Mouse (Mus musculus) hindbrain, embryonic 15.5 days (tissue): ENCODE measurements at regions not wholly inside any gene's neighbourhood (a gene's known extent, or its start where the extent isn't known, plus 50 kb on each side); places are given as distances from the start of the nearest gene placed in this dataset.

Experiments used
- ATAC-seq: fragments of 200-750 bp; cut with Nextera tagmentation; 2 replicates; pipeline ENCODE4 v1.8.0; 2017; ENCODE audit warnings: low read depth, moderate number of reproducible peaks, moderate TSS enrichment; ENCODE audit not compliant: low FRiP score
- H3K27ac ChIP-seq: fragments of 300-500 bp; sonication (generic); replicated peaks from 2 replicates; pipeline ENCODE4 v1.5.1; 2015; ENCODE audit warnings: mild to moderate bottlenecking, inconsistent platforms
- H3K27me3 ChIP-seq: fragments of 300-500 bp; sonication (generic); 2 replicates; pipeline ENCODE4 v1.6.1; 2015; ENCODE audit warnings: control low read depth, inconsistent platforms
- H3K36me3 ChIP-seq: fragments of 300-500 bp; sonication (generic); 2 replicates; pipeline ENCODE4 v1.6.1; 2015; ENCODE audit warnings: control low read depth, inconsistent platforms
- H3K4me1 ChIP-seq: fragments of 300-500 bp; sonication (generic); replicated peaks from 2 replicates; pipeline ENCODE4 v1.6.1; 2015; ENCODE audit warnings: control low read depth, inconsistent platforms
- H3K4me2 ChIP-seq: fragments of 300-500 bp; sonication (generic); 2 replicates; pipeline ENCODE4 v1.6.1; 2015; ENCODE audit warnings: moderate library complexity, mild to moderate bottlenecking, inconsistent platforms
- H3K4me3 ChIP-seq: fragments of 300-500 bp; sonication (generic); 2 replicates; pipeline ENCODE4 v1.5.1; 2015; ENCODE audit warnings: mild to moderate bottlenecking, inconsistent platforms
- H3K9ac ChIP-seq: fragments of 300-500 bp; sonication (generic); 2 replicates; pipeline ENCODE4 v1.6.1; 2015; ENCODE audit warnings: inconsistent platforms
- H3K9me3 ChIP-seq: fragments of 300-500 bp; sonication (generic); 2 replicates; pipeline ENCODE4 v1.6.1; 2016; ENCODE audit warnings: control low read depth, inconsistent platforms
- WGBS: fragments of 180-500 bp; shearing (Covaris S2); methylation state at CpG from one replicate; pipeline ENCODE4 v1.1.7; 2015; 5-methylcytosine and 5-hydroxymethylcytosine counted together

- Histone ChIP-seq H3K4me3 (no peak overlapping the region), H3K9me3 (no peaks in the 10 kb centered on the region), H3K4me1 (no peaks in the 10 kb centered on the region), H3K4me2 (no peak overlapping the region), H3K27me3 (no peaks in the 10 kb centered on the region), H3K9ac (no peak overlapping the region), H3K36me3 (no peaks in the 10 kb centered on the region), H3K27ac (no peak overlapping the region)
- no peak for ATAC-seq
- WGBS = 89% methylated on average over 6 of the region's 6 CpGs
Observed at GRCm38 (mm10) chr13:110895349-110895748, 359.5 kb upstream of the Actbl2 start.

GRCm38 (mm10) chr13:110895900-110896299, 358.9 kb upstream of the Actbl2 start:
- Histone ChIP-seq H3K27me3 (no peaks in the 10 kb centered on the region), H3K27ac (no peak overlapping the region), H3K4me3 (no peak overlapping the region), H3K9me3 (no peaks in the 10 kb centered on the region), H3K4me1 (no peaks in the 10 kb centered on the region), H3K4me2 (no peak overlapping the region), H3K36me3 (no peaks in the 10 kb centered on the region), H3K9ac (no peak overlapping the region)
- no peak for ATAC-seq
- WGBS = 79% methylated on average over 8 of the region's 8 CpGs

GRCm38 (mm10) chr13:110897621-110898020, 357.2 kb upstream of the Actbl2 start:
- Histone ChIP-seq H3K27ac (no peak overlapping the region), H3K4me3 (no peak overlapping the region), H3K9ac (no peak overlapping the region), H3K36me3 (no peaks in the 10 kb centered on the region), H3K9me3 (no peaks in the 10 kb centered on the region), H3K27me3 (no peaks in the 10 kb centered on the region), H3K4me2 (no peak overlapping the region), H3K4me1 (no peaks in the 10 kb centered on the region)
- 70% methylated on average over 4 of the region's 4 CpGs for WGBS
- no peak for ATAC-seq

GRCm38 (mm10) chr13:110902994-110903644, 351.7 kb upstream of the Actbl2 start:
- 75% methylated on average over 7 of the region's 7 CpGs for WGBS
- Histone ChIP-seq H3K4me1 (0 out of 2 replicates have a peak, but pooled peaks cover 3% of the 10 kb centered on the region), H3K36me3 (no peaks in the 10 kb centered on the region), H3K27ac (no peak overlapping the region), H3K27me3 (no peaks in the 10 kb centered on the region), H3K4me2 (no peak overlapping the region), H3K4me3 (no peak overlapping the region), H3K9me3 (no peaks in the 10 kb centered on the region), H3K9ac (no peak overlapping the region)
- ATAC-seq = no peak; the same call in 1 of the 2 replicates

- H3K27me3 ChIP-seq = no peaks in the 10 kb centered on the region
- ATAC-seq = no peak
- no peaks in the 10 kb centered on the region for H3K9me3 ChIP-seq
- H3K9ac ChIP-seq = no peak overlapping the region
- no peaks in the 10 kb centered on the region for H3K36me3 ChIP-seq
- 0 out of 2 replicates have a peak, but pooled peaks cover 3% of the 10 kb centered on the region for H3K4me1 ChIP-seq
- H3K4me2 ChIP-seq = no peak overlapping the region
- no peak overlapping the region for H3K4me3 ChIP-seq
- no peak overlapping the region for H3K27ac ChIP-seq
- WGBS = 57% methylated on average over 6 of the region's 6 CpGs
Observed at GRCm38 (mm10) chr13:110907319-110907955, 347.4 kb upstream of the Actbl2 start.

GRCm38 (mm10) chr13:110911866-110912265, 342.9 kb upstream of the Actbl2 start:
- no peak overlapping the region for H3K4me2 ChIP-seq
- H3K9ac ChIP-seq = no peak overlapping the region
- H3K27me3 ChIP-seq = no peaks in the 10 kb centered on the region
- no peak overlapping the region for H3K4me3 ChIP-seq
- H3K4me1 ChIP-seq = no peaks in the 10 kb centered on the region
- 82% methylated on average over 7 of the region's 7 CpGs for WGBS
- H3K27ac ChIP-seq = no peak overlapping the region
- no peak for ATAC-seq
- H3K9me3 ChIP-seq = no peaks in the 10 kb centered on the region
- H3K36me3 ChIP-seq = no peaks in the 10 kb centered on the region

- Histone ChIP-seq H3K4me1 (no peaks in the 10 kb centered on the region), H3K36me3 (no peaks in the 10 kb centered on the region), H3K4me3 (no peak overlapping the region), H3K9me3 (no peaks in the 10 kb centered on the region), H3K27ac (no peak overlapping the region), H3K9ac (no peak overlapping the region), H3K27me3 (no peaks in the 10 kb centered on the region), H3K4me2 (no peak overlapping the region)
- WGBS = 83% methylated on average over 4 of the region's 4 CpGs
- no peak for ATAC-seq
Observed at GRCm38 (mm10) chr13:110913177-110913576, 341.6 kb upstream of the Actbl2 start.

- no peaks in the 10 kb centered on the region for H3K36me3 ChIP-seq
- 78% methylated on average over 5 of the region's 5 CpGs for WGBS
- no peaks in the 10 kb centered on the region for H3K27me3 ChIP-seq
- no peak overlapping the region for H3K27ac ChIP-seq
- H3K9me3 ChIP-seq = no peaks in the 10 kb centered on the region
- H3K4me3 ChIP-seq = no peak overlapping the region
- ATAC-seq = no peak
- no peak overlapping the region for H3K9ac ChIP-seq
- no peaks in the 10 kb centered on the region for H3K4me1 ChIP-seq
- no peak overlapping the region for H3K4me2 ChIP-seq
Observed at GRCm38 (mm10) chr13:110913687-110914086, 341.1 kb upstream of the Actbl2 start.

- no peak overlapping the region for H3K4me2 ChIP-seq
- no peaks in the 10 kb centered on the region for H3K27me3 ChIP-seq
- no peak overlapping the region for H3K27ac ChIP-seq
- WGBS = 83% methylated on average over 1 of the region's 1 CpGs
- no peaks in the 10 kb centered on the region for H3K36me3 ChIP-seq
- H3K4me3 ChIP-seq = no peak overlapping the region
- no peaks in the 10 kb centered on the region for H3K4me1 ChIP-seq
- no peaks in the 10 kb centered on the region for H3K9me3 ChIP-seq
- no peak for ATAC-seq
- no peak overlapping the region for H3K9ac ChIP-seq
Observed at GRCm38 (mm10) chr13:110915161-110915560, 339.7 kb upstream of the Actbl2 start.

GRCm38 (mm10) chr13:110923936-110924335, 330.9 kb upstream of the Actbl2 start:
- Histone ChIP-seq H3K4me3 (no peak overlapping the region), H3K27me3 (no peaks in the 10 kb centered on the region), H3K9me3 (no peaks in the 10 kb centered on the region), H3K27ac (no peak overlapping the region), H3K4me1 (no peaks in the 10 kb centered on the region), H3K36me3 (no peaks in the 10 kb centered on the region), H3K9ac (no peak overlapping the region), H3K4me2 (no peak overlapping the region)
- ATAC-seq = no peak
- 97% methylated on average over 5 of the region's 5 CpGs for WGBS

- WGBS = 90% methylated on average over 3 of the region's 3 CpGs
- no peak for ATAC-seq
- H3K4me2 ChIP-seq = no peak overlapping the region
Observed at GRCm38 (mm10) chr13:110924897-110925296, 329.9 kb upstream of the Actbl2 start.

GRCm38 (mm10) chr13:110928143-110928542, 326.7 kb upstream of the Actbl2 start:
- H3K4me3 ChIP-seq = no peak overlapping the region
- 77% methylated on average over 3 of the region's 3 CpGs for WGBS
- no peaks in the 10 kb centered on the region for H3K36me3 ChIP-seq
- H3K27ac ChIP-seq = no peak overlapping the region
- H3K27me3 ChIP-seq = no peaks in the 10 kb centered on the region
- no peaks in the 10 kb centered on the region for H3K4me1 ChIP-seq
- ATAC-seq = no peak
- H3K9me3 ChIP-seq = no peaks in the 10 kb centered on the region
- H3K9ac ChIP-seq = no peak overlapping the region
- no peak overlapping the region for H3K4me2 ChIP-seq

More at GRCm38 (mm10) chr13:110924897-110925296, 329.9 kb upstream of the Actbl2 start:
- Histone ChIP-seq H3K4me1 (no peaks in the 10 kb centered on the region), H3K27me3 (no peaks in the 10 kb centered on the region), H3K27ac (no peak overlapping the region), H3K36me3 (no peaks in the 10 kb centered on the region), H3K4me3 (no peak overlapping the region), H3K9ac (no peak overlapping the region), H3K9me3 (no peaks in the 10 kb centered on the region)
